Mouse (Mus musculus): ENCODE results near the gene Tas2r120. TPM values are rescaled to one million over a fixed set of nuclear protein-coding genes. Genes with fewer than 3 reads are reported as not detected.
"Not testable (repeated sequence)": the region's sequence is repeated elsewhere in the genome, so short reads cannot be mapped to it uniquely, and the experiment has no call there.

Gene Tas2r120
- not detected in 2 replicates for polyA plus RNA-seq (2015; fragmentation: Nextera tagmentation; extraction: Ambion mirVana)

GRCm38 (mm10) chr6:132656653-132657052 is at the start of gene Tas2r120:
TSS of gene Tas2r120 (plus strand) at chr6:132656953.
- Histone ChIP-seq H3K9me3 (replicated peaks) (no peaks in the 10 kb centered on the region), H3K4me1 (replicated peaks) (no peaks in the 10 kb centered on the region), H3K4me3 (no peak within 1 kb of the TSS), H3K36me3 (no peaks in the 10 kb centered on the region), H3K4me2 (no peak within 1 kb of the TSS), H3K27ac (no peak within 1 kb of the TSS), H3K9ac (no peak within 1 kb of the TSS), H3K27me3 (no peaks in the 10 kb centered on the region)
- ATAC-seq (replicated peaks; ENCODE audit: insufficient number of reproducible peaks, insufficient read depth, low FRiP score, low read depth), result no peak

GRCm38 (mm10) chr6:132649399-132649798 is 7.4 kb upstream of the Tas2r120 start:
- Histone ChIP-seq H3K4me2 (no peak overlapping the region), H3K4me1 (replicated peaks) (no peaks in the 10 kb centered on the region), H3K9me3 (replicated peaks) (no peaks in the 10 kb centered on the region), H3K36me3 (no peaks in the 10 kb centered on the region), H3K4me3 (no peak overlapping the region), H3K27ac (no peak overlapping the region), H3K9ac (no peak overlapping the region), H3K27me3 (no peaks in the 10 kb centered on the region)
- ATAC-seq (replicated peaks; ENCODE audit: insufficient number of reproducible peaks, insufficient read depth, low FRiP score, low read depth), result no peak

- H3K27me3 ChIP-seq, result no peaks in the 10 kb centered on the region
- no peak within 1 kb of the TSS for H3K9ac ChIP-seq
- no peaks in the 10 kb centered on the region for H3K9me3 ChIP-seq (replicated peaks)
- H3K27ac ChIP-seq, result no peak within 1 kb of the TSS
- no peak for ATAC-seq (replicated peaks; ENCODE audit: insufficient number of reproducible peaks, insufficient read depth, low FRiP score, low read depth)
- no peaks in the 10 kb centered on the region for H3K4me1 ChIP-seq (replicated peaks)
- 54% methylated on average over 1 of the region's 1 CpGs for WGBS
- no peak within 1 kb of the TSS for H3K4me2 ChIP-seq
- H3K36me3 ChIP-seq, result no peaks in the 10 kb centered on the region
- no peak within 1 kb of the TSS for H3K4me3 ChIP-seq
Measured at GRCm38 (mm10) chr6:132651426-132651825, 5.3 kb upstream of the Tas2r120 start, which contains the start of gene A630073D07Rik. TSS of gene A630073D07Rik (minus strand) at chr6:132651526.

- H3K9me3 ChIP-seq (replicated peaks); H3K4me2 ChIP-seq; H3K27ac ChIP-seq; H3K9ac ChIP-seq; ATAC-seq (replicated peaks; ENCODE audit: insufficient number of reproducible peaks, insufficient read depth, low FRiP score, low read depth); H3K4me1 ChIP-seq (replicated peaks); H3K36me3 ChIP-seq; H3K27me3 ChIP-seq; H3K4me3 ChIP-seq: not testable (repeated sequence)
- 63% methylated on average over 7 of the region's 7 CpGs for WGBS
Measured at GRCm38 (mm10) chr6:132691596-132691995, 34.8 kb downstream of the Tas2r120 start.

- no peak for ATAC-seq (replicated peaks; ENCODE audit: insufficient number of reproducible peaks, insufficient read depth, low FRiP score, low read depth)
- no peaks in the 10 kb centered on the region for H3K9me3 ChIP-seq (replicated peaks)
- H3K4me3 ChIP-seq, result no peak within 1 kb of the TSS
- H3K9ac ChIP-seq, result no peak within 1 kb of the TSS
- H3K4me1 ChIP-seq (replicated peaks), result no peaks in the 10 kb centered on the region
- no peaks in the 10 kb centered on the region for H3K27me3 ChIP-seq
- H3K27ac ChIP-seq, result no peak within 1 kb of the TSS
- no peak within 1 kb of the TSS for H3K4me2 ChIP-seq
- no peaks in the 10 kb centered on the region for H3K36me3 ChIP-seq
- 73% methylated on average over 1 of the region's 1 CpGs for WGBS
Measured at GRCm38 (mm10) chr6:132700907-132701306, 44.2 kb downstream of the Tas2r120 start, which contains the start of gene Tas2r121. TSS of gene Tas2r121 (minus strand) at chr6:132701007.

Other genes starting within 250 kb of the Tas2r120 start
- not detected in 2 replicates for gene Prh1, start 87.1 kb upstream of the Tas2r120 start, polyA plus RNA-seq (2015; fragmentation: Nextera tagmentation; extraction: Ambion mirVana)
- not detected in 2 replicates for gene Prp2, start 61.0 kb upstream of the Tas2r120 start, polyA plus RNA-seq (2015; fragmentation: Nextera tagmentation; extraction: Ambion mirVana)
- gene A630073D07Rik, start 5.4 kb upstream of the Tas2r120 start, polyA plus RNA-seq (2015; fragmentation: Nextera tagmentation; extraction: Ambion mirVana), result not detected in 2 replicates
- gene Tas2r121, start 44.1 kb downstream of the Tas2r120 start, polyA plus RNA-seq (2015; fragmentation: Nextera tagmentation; extraction: Ambion mirVana), result not detected in 2 replicates
- gene Tas2r122, start 55.0 kb downstream of the Tas2r120 start, polyA plus RNA-seq (2015; fragmentation: Nextera tagmentation; extraction: Ambion mirVana), result not detected in 2 replicates
- not detected in 2 replicates for gene Tas2r115, start 81.1 kb downstream of the Tas2r120 start, polyA plus RNA-seq (2015; fragmentation: Nextera tagmentation; extraction: Ambion mirVana)
- gene Tas2r124, start 97.8 kb downstream of the Tas2r120 start, polyA plus RNA-seq (2015; fragmentation: Nextera tagmentation; extraction: Ambion mirVana), result not detected in 2 replicates
- gene Tas2r102, start 105.2 kb downstream of the Tas2r120 start, polyA plus RNA-seq (2015; fragmentation: Nextera tagmentation; extraction: Ambion mirVana), result not detected in 2 replicates
- not detected in 2 replicates for gene Tas2r136, start 121.2 kb downstream of the Tas2r120 start, polyA plus RNA-seq (2015; fragmentation: Nextera tagmentation; extraction: Ambion mirVana)
- gene Tas2r117, start 145.9 kb downstream of the Tas2r120 start, polyA plus RNA-seq (2015; fragmentation: Nextera tagmentation; extraction: Ambion mirVana), result not detected in 2 replicates
- not detected in 2 replicates for gene Tas2r123, start 190.2 kb downstream of the Tas2r120 start, polyA plus RNA-seq (2015; fragmentation: Nextera tagmentation; extraction: Ambion mirVana)
- not detected in 2 replicates for gene Tas2r116, start 198.5 kb downstream of the Tas2r120 start, polyA plus RNA-seq (2015; fragmentation: Nextera tagmentation; extraction: Ambion mirVana)
- gene Tas2r110, start 211.1 kb downstream of the Tas2r120 start, polyA plus RNA-seq (2015; fragmentation: Nextera tagmentation; extraction: Ambion mirVana), result not detected in 2 replicates
- gene Tas2r113, start 236.1 kb downstream of the Tas2r120 start, polyA plus RNA-seq (2015; fragmentation: Nextera tagmentation; extraction: Ambion mirVana), result not detected in 2 replicates